Mouse (Mus musculus) heart, adult 11 months (tissue): ENCODE results near the gene Scn8a.

Experiments used
- DNase-seq: peaks from one replicate; pipeline ENCODE4 v3.0.0; 2022

The Scn8a gene

DNA sequence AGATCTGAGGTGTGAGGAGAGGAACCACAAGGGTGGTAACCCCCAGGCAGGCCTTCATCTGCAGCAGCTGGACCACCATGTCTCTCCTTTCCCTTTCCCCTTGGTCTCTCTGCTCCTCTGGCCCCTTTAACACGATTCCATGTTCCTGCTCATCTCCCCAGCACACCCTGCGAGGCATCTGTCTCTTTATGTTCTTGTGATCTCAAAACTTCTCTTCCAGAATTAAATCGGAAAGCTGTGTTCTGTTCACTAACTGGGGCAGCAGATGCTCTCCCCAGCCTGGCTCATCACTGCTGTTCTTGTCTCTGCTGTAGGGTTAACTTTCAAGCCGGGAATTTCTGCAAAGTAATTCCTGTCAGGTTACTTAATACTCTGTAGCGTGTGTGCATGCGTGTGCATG, 91.3 kb downstream of the Scn8a start:
- DNase-seq, result no peak

DNA sequence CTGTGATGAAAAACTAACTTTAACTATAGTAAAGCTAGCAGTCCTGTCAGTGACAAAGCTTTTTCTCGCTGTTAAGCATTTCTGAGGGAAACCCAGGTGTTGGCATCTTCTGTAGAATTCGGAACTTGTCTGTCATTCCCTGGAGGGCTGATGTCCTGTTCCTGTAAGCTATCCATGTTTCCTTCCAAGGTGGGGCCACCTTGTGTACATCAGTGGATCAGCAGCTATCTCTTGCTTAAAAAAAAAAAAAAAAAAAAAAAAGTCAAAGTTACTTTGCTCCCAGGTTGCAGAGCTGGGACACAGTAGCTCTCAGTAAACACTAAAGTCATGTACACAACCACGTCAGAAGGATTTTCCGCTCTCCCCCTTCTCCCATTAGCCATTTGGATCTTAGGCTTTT, 91.9 kb downstream of the Scn8a start:
- no peak for DNase-seq

DNA sequence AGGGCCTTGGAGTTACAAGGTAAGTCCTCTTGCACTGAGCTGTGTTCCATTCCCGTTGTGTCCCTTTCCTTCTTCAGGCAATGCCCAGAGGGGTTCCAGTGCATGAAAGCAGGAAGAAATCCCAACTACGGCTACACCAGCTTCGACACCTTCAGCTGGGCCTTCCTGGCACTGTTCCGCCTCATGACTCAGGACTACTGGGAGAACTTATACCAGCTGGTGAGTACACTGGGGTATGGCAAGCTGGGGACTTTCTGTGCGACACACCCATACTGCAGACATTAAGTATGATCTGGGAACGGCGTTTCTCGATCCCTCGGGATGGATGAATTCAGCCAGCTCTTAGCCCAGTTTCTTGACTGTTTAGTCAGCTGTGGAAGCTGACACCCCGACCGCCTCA, 101.8 kb downstream of the Scn8a start:
- DNase-seq, result peak; percentile 62

GRCm38 (mm10) chr15:100972795-100973194, 103.1 kb downstream of the Scn8a start:
- peak; percentile 53 for DNase-seq

DNA sequence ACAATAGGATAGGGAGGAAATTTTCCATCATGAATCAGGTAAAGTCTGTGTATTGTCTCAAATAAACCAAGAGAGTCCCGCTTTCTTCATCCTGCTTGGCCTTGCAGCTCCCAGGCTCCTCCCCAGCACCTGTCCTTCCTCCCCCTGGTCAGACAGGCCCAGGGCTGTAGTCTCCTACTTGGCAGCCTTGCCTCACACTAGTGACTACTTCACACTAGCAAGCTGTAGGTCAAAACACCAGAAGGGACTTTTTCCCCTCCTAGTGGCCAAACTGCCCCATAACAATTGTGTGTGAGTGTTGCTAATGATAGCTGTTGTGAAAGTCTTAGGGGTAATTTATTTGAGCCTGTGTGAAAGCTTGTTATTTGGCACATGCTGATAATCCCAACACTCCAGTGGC, 105.0 kb downstream of the Scn8a start:
- peak; percentile 71 for DNase-seq

- DNase-seq, result peak; percentile 90
These were observed 113.9 kb downstream of the Scn8a start for GRCm38 (mm10) chr15:100983427-100984153.

DNA sequence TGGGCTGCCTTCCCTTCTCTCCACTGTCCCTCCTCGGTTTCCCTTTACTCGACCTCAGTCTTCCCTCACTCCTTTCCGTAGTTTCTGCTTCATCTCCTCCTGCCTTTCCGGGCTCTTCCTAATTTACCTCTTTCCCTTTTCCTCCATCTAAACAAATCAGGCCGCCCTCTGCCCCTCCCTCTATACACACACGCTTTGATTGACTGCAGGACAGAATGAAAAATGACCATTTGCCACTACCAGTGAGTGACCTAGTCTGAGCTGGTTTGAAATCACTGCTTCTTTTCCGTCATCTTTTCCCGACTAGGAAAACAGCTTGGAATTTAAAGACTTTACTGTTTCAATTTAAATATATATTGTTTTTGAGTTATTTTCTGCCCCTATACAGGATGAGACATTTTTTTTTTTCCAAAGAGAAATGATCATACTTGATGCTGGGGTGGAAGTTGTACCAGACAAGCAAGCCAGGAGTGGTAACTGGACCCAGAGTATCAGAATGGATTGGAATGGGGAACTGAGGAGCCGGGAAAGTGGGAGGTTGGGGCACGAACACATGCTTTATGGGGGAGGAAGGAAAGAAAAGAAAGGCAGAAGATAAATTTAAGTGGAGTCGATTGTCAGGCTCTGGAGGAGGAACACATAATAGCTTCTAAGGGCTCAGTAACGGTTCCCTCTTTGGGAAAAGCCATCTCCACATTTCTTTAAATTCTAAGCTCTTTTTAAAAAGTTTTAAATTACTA, 114.7 kb downstream of the Scn8a start:
- DNase-seq, result peak; percentile 16

DNA sequence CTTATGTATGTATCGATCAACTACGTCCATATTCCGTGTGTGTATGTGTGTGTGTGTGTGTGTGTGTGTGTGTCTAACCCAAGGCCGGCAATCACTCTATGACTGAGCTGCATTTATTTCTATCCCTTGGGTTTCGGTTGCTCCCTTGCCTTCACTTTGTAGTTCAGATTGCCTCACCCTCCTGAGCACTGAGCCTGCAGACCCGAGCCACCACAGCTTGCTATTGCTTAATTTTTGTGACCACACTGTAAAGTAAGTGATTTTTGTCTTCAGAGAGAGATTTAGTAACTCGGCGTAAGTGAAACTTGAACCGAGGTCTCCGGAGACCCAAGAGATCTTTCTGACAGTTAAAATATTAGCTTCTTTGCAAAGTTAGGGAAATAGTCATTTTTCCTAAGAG, 116.8 kb downstream of the Scn8a start:
- DNase-seq, result no peak

DNA sequence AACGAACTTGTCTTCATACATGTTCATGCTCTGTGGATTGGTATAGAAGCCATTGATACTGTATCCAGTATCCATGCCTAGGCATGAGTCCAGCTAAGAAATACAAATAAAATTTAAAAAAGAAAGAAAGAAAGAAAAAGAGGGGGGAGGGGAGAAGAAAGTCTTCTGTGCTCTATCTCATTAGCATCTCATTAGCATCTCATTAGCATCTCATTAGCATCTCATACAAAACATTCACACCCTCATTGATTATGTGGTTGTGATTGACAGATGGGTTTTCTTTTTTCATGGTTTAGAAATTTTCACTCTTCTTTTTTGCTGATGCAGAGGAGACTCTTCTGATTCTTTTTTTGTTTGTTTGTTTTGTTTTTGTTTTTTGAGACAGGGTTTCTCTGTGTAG, 117.4 kb downstream of the Scn8a start:
- DNase-seq, result no peak

- DNase-seq, result peak; percentile 43
These were observed 120.6 kb downstream of the Scn8a start for GRCm38 (mm10) chr15:100990283-100990682.

DNA sequence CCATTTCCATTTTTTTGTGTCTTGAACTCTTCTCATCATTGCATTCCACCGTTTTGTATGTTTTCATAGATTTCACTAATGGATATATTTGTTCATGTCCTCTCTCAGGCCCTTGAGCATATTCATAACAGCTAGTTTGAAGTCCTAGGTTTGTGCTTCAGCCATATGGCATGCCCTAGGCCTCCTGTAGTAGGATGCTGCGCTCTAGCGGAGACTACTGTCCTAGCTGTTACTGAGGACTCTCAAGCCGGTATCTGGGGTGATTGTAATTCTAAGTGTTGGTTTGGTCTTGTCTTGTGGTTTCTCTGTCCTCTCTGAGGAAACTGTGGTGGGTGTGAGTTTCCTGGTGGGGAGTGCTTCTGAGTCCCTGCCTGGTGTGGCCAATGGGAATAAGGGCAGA, 127.4 kb downstream of the Scn8a start:
- no peak for DNase-seq

DNA sequence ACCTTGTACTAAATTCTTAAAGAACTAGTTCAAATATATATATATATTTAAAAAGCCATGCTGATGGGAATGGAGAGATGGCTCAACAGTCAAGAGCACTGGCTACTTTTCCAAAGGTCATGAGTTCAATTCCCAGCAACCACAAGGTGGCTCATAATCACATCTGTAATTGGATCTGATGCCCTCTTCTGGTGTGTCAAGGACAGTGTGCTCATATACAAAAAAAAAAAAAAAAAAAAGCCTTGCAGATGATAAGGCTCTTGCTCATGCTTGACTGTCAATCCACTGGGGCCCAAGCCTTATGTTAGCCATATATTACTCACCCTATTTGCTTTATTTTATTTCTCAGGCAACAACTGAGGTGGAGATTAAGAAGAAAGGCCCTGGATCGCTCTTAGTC, 132.0 kb downstream of the Scn8a start:
- no peak for DNase-seq

DNA sequence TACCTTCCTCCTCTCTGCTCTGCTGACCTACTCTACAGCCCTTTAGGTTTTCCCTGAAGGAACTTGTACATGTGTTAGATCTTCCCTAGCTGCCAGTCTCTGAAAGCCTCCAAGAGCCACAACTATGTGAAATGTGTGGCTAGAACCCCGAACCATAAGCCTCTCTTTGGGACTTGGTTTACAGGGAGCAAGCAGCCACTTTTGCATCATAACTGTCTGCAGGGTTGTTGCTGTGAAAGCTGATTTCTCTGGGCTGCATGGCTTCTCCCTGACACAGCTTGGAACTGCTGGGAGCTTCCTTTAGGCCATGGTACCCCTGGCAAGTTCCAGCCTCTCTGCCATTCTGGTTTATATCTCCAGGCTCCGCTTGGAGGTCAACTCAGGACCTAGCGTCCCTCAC, 132.8 kb downstream of the Scn8a start:
- peak; percentile 56 for DNase-seq

- no peak for DNase-seq
These were observed 134.9 kb downstream of the Scn8a start for GRCm38 (mm10) chr15:101004538-101004937.

GRCm38 (mm10) chr15:101005717-101006116, 136.1 kb downstream of the Scn8a start:
- DNase-seq, result peak; percentile 53

DNA sequence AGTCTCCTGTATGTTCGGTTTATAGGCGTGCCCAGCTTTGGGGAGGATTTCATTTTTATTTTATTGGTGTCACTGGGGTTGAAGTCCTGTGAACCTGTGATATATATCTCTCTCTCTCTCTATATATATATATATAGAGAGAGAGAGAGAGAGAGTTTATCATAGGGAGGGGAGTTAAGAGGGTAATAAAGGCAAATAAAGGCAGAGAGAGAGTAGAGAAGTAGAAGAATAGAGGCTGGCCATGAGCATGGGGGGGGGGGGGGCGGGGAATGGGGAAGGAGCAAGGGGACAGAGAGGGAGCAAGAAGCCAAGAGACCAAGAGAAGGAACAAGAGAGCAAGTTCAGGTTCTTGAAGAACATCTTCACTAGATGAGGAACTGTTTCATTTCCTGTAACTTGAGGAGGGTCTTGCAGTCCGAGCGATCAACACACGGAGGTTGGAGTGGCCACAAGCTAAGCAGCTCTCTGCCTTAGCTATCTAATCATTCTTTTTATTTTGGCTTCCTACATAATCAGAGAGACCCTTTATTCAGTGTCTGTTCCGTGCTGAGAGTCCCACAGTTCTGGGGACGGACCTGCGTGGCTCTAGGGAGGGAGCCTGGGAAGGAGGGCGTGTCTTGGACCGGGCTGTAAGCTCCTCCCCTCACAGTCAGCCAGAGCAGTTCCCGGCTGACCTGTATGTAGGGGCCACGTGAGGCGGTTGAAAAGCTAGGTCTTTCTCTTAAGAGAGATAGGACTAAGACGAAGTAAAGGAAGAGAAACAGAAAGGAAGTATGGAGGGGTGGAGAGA, 136.8 kb downstream of the Scn8a start:
- DNase-seq, result peak; percentile 96

GRCm38 (mm10) chr15:101007236-101007635, 137.6 kb downstream of the Scn8a start:
- DNase-seq, result no peak

DNA sequence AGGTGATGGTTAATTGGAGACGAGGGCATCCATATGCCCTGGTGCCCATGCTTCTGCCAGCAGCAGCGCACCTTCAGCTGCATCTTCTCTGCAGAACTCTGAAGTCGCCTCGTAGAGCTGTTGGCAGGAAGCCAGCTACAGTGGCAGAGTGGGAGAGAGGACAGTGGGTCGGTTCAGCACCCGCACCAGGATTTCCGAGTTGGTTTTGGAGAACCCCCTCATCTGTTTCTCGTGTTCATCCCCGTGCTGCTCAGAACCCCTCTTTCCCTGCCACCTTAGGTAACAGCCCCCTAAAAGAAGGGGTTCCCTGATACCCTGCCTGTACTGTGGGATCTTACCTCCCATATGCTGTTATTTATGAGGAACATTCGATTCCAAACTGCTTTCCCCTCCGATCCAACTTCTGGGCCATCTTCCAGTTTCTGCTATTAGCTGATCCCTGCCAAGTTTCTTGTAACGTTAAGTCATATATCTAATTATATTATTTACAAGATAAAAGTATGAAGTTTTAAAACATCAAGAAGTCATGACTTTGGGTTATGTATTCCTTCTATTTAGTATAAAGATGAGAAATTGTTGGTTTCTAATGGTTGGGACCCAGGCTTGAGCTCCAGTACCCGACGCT, 138.8 kb downstream of the Scn8a start:
- DNase-seq, result no peak

DNA sequence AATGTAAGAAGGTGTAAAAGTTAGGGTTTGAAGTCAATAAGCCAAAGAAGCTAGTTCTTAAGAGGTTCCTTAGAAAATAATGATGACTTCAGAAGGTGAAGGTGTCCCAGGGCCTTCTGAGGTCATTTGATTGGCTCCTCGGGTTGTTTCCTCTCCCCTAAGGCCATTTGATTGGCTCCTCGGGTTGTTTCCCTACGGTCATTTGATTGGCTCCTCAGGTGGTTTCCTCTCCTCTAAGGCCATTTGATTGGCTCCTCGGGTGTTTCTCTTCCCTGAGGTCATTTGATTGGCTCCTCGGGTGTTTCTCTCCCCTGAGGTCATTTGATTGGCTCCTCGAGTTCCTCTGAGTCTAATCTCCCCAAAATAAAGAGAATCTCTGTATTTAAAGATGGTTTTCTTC, 141.7 kb downstream of the Scn8a start:
- DNase-seq, result no peak

DNA sequence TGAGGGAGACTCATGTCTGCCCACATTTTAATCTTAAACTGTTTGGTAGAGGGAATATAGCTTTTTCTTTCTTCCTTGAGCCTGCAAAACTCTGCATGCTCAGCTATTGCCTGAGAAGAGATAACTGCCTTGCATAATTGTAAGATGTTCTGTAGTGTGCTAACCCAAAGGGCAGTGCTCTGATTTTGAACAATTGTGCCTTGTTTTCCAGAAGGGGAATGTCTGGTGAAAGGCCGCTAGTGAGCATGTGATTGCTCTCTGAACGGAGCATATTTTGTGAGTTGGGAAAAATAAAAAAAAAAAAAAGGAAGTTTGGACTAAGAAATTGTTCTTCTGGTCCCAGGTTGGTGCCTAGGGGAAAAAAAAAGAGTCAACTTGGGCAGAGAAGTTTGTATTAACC, 159.3 kb downstream of the Scn8a start:
- no peak for DNase-seq

- DNase-seq, result no peak
These were observed 170.0 kb downstream of the Scn8a start for GRCm38 (mm10) chr15:101039651-101040050.

GRCm38 (mm10) chr15:101041966-101042365, 172.3 kb downstream of the Scn8a start:
- DNase-seq, result no peak

DNA sequence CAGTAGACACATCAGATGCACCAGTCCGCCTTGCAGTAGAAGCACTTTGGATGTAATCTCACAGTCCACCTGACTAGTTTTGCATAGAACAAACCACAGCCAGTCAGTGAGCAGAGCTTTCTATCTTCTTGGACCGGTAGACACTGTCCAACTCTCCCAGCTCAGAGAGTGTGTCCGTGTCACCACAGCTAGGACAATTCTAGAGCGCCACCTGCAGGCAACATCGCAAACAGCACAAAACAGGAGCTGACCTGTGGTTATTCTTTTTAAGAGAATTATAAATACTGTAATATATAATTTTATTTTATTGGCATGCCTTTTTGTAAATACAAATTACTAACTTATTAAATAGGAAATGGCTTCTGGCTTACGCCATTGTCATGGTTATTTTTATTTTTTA, 173.0 kb downstream of the Scn8a start:
- DNase-seq, result peak; percentile 92
